Mouse (Mus musculus) neutrophil, adult 5-6 weeks (primary cell): ENCODE results near the gene Map3k5. TPM values are rescaled to one million over a fixed set of nuclear protein-coding genes. Genes with fewer than 3 reads are reported as not detected.

ENCODE experiments used
- ATAC-seq: fragments of 151-379, 151-347 bp; 2 replicates; pipeline ENCODE4 v1.8.0; 2017; ENCODE audit warnings: mild to moderate bottlenecking, moderate TSS enrichment; ENCODE audit not compliant: insufficient number of reproducible peaks, poor library complexity, low FRiP score, severe bottlenecking; ENCODE audit errors: extremely low read depth
- total RNA-seq: library from RNA; stranded (forward); fragments of 200-1000 nt; gene quantifications from 2 replicates; pipeline ENCODE4 v1.2.3, GENCODE M21; 2017

Gene Map3k5
- total RNA-seq, 1 experiment from 2014 or later: 133 TPM

GRCm38 (mm10) chr10:19994469-19995450 is 60.5 kb downstream of the Map3k5 start:
- 0 out of 2 replicates have a peak, but pooled peaks have one; percentile 23 for ATAC-seq

- ATAC-seq: no peak
Measured at GRCm38 (mm10) chr10:19996151-19996550, 61.9 kb downstream of the Map3k5 start.

GRCm38 (mm10) chr10:19999703-20000407 is 65.6 kb downstream of the Map3k5 start:
- ATAC-seq: peak; percentile 45; the same call in 1 of the 2 replicates

- ATAC-seq: peak; percentile 24; the same call in 1 of the 2 replicates
Measured at GRCm38 (mm10) chr10:20000408-20000770, 66.1 kb downstream of the Map3k5 start.

GRCm38 (mm10) chr10:20001990-20002389 is 67.7 kb downstream of the Map3k5 start:
- no peak for ATAC-seq

GRCm38 (mm10) chr10:20003006-20003405 is 68.7 kb downstream of the Map3k5 start:
- ATAC-seq: peak; percentile 33; the same call in 1 of the 2 replicates

- ATAC-seq: no peak
Measured at GRCm38 (mm10) chr10:20004786-20005185, 70.5 kb downstream of the Map3k5 start.

GRCm38 (mm10) chr10:20005491-20005952 is 71.2 kb downstream of the Map3k5 start:
- peak; percentile 56; the same call in 1 of the 2 replicates for ATAC-seq

GRCm38 (mm10) chr10:20006333-20007093 is 72.2 kb downstream of the Map3k5 start:
- no peak for ATAC-seq

GRCm38 (mm10) chr10:20009310-20009709 is 75.0 kb downstream of the Map3k5 start:
- ATAC-seq: no peak

GRCm38 (mm10) chr10:20010018-20010417 is 75.7 kb downstream of the Map3k5 start:
- ATAC-seq: no peak

GRCm38 (mm10) chr10:20018406-20018805 is 84.1 kb downstream of the Map3k5 start:
- ATAC-seq: no peak

GRCm38 (mm10) chr10:20018806-20019205 is 84.5 kb downstream of the Map3k5 start:
- ATAC-seq: no peak

- no peak for ATAC-seq
Measured at GRCm38 (mm10) chr10:20021256-20021655, 87.0 kb downstream of the Map3k5 start.

- ATAC-seq: no peak
Measured at GRCm38 (mm10) chr10:20021670-20022468, 87.6 kb downstream of the Map3k5 start.

GRCm38 (mm10) chr10:20022608-20023340 is 88.5 kb downstream of the Map3k5 start:
- no peak for ATAC-seq

- no peak for ATAC-seq
Measured at GRCm38 (mm10) chr10:20023524-20023923, 89.3 kb downstream of the Map3k5 start.

- no peak for ATAC-seq
Measured at GRCm38 (mm10) chr10:20024891-20025290, 90.6 kb downstream of the Map3k5 start.
